Mouse (Mus musculus): ENCODE measurements around the gene Fam184b. TPM values are rescaled to one million over a fixed set of nuclear protein-coding genes. Genes with fewer than 3 reads are reported as not detected.

Gene Fam184b
- polyA plus RNA-seq, 1 experiment from 2014 or later = 0.28 TPM

GRCm38 (mm10) chr5:45515151-45515743 is 124.2 kb downstream of the Fam184b start:
- WGBS = 92% methylated on average over 10 of the region's 10 CpGs
- H3K9me3 ChIP-seq (ENCODE audit: low read depth, low read length) = no peaks in the 10 kb centered on the region
- peaks cover 31% of the 10 kb centered on the region for H3K36me3 ChIP-seq (ENCODE audit: insufficient read depth)
- H3K4me2 ChIP-seq = no peak overlapping the region
- H3K4me1 ChIP-seq (ENCODE audit: insufficient read depth) = no peaks in the 10 kb centered on the region
- TF ChIP-seq CTCF (IDR thresholded peaks at IDR 0.05; ENCODE audit: low read depth) = no peak
- no peaks in the 10 kb centered on the region for H3K27me3 ChIP-seq (ENCODE audit: insufficient read depth, low read length)
- H3K4me3 ChIP-seq (ENCODE audit: low read depth, low read length) = no peak overlapping the region
- H3K27ac ChIP-seq (ENCODE audit: low read depth) = no peak overlapping the region
- DNase-seq (no peak), ATAC-seq (ENCODE audit: insufficient read depth) (no peak)
- H3K9ac ChIP-seq = no peak overlapping the region

GRCm38 (mm10) chr5:45514599-45514998 is 124.8 kb downstream of the Fam184b start:
- 68% methylated on average over 1 of the region's 1 CpGs for WGBS
- no peak for ATAC-seq (ENCODE audit: insufficient read depth)

GRCm38 (mm10) chr5:45513511-45513910 is 125.9 kb downstream of the Fam184b start:
- no peak overlapping the region for H3K4me3 ChIP-seq (ENCODE audit: low read depth, low read length)
- no peak overlapping the region for H3K4me2 ChIP-seq
- no peak overlapping the region for H3K27ac ChIP-seq (ENCODE audit: low read depth)
- H3K9me3 ChIP-seq (ENCODE audit: low read depth, low read length) = no peaks in the 10 kb centered on the region
- no peak for ATAC-seq (ENCODE audit: insufficient read depth)
- H3K36me3 ChIP-seq (ENCODE audit: insufficient read depth) = peaks cover 45% of the 10 kb centered on the region
- no peaks in the 10 kb centered on the region for H3K4me1 ChIP-seq (ENCODE audit: insufficient read depth)
- no peak for DNase-seq
- WGBS = 88% methylated on average over 2 of the region's 2 CpGs
- H3K9ac ChIP-seq = no peak overlapping the region
- TF ChIP-seq CTCF (IDR thresholded peaks at IDR 0.05; ENCODE audit: low read depth) = no peak
- no peaks in the 10 kb centered on the region for H3K27me3 ChIP-seq (ENCODE audit: insufficient read depth, low read length)

More at GRCm38 (mm10) chr5:45514599-45514998, 124.8 kb downstream of the Fam184b start:
- Histone ChIP-seq H3K4me1 (ENCODE audit: insufficient read depth) (no peaks in the 10 kb centered on the region), H3K36me3 (ENCODE audit: insufficient read depth) (peaks cover 38% of the 10 kb centered on the region), H3K4me3 (ENCODE audit: low read depth, low read length) (no peak overlapping the region), H3K4me2 (no peak overlapping the region), H3K27me3 (ENCODE audit: insufficient read depth, low read length) (no peaks in the 10 kb centered on the region), H3K9ac (no peak overlapping the region), H3K9me3 (ENCODE audit: low read depth, low read length) (no peaks in the 10 kb centered on the region), H3K27ac (ENCODE audit: low read depth) (no peak overlapping the region)
- DNase-seq = no peak
- TF ChIP-seq CTCF (IDR thresholded peaks at IDR 0.05; ENCODE audit: low read depth) = no peak

- no peak overlapping the region for H3K27ac ChIP-seq (ENCODE audit: low read depth)
- no peaks in the 10 kb centered on the region for H3K9me3 ChIP-seq (ENCODE audit: low read depth, low read length)
- ATAC-seq (ENCODE audit: insufficient read depth) (no peak), DNase-seq (no peak)
- H3K9ac ChIP-seq = no peak overlapping the region
- WGBS = 86% methylated on average over 6 of the region's 6 CpGs
- H3K4me2 ChIP-seq = no peak overlapping the region
- H3K4me3 ChIP-seq (ENCODE audit: low read depth, low read length) = no peak overlapping the region
- no peaks in the 10 kb centered on the region for H3K4me1 ChIP-seq (ENCODE audit: insufficient read depth)
- no peak for TF ChIP-seq CTCF (IDR thresholded peaks at IDR 0.05; ENCODE audit: low read depth)
- peaks cover 51% of the 10 kb centered on the region for H3K36me3 ChIP-seq (ENCODE audit: insufficient read depth)
- no peaks in the 10 kb centered on the region for H3K27me3 ChIP-seq (ENCODE audit: insufficient read depth, low read length)
Observed at GRCm38 (mm10) chr5:45512908-45513307, 126.5 kb downstream of the Fam184b start.

- DNase-seq (no peak), ATAC-seq (ENCODE audit: insufficient read depth) (no peak)
- peaks cover 76% of the 10 kb centered on the region for H3K36me3 ChIP-seq (ENCODE audit: insufficient read depth)
- no peak overlapping the region for H3K4me2 ChIP-seq
- H3K4me3 ChIP-seq (ENCODE audit: low read depth, low read length) = no peak overlapping the region
- no peak for TF ChIP-seq CTCF (IDR thresholded peaks at IDR 0.05; ENCODE audit: low read depth)
- WGBS = 82% methylated on average over 7 of the region's 7 CpGs
- H3K9me3 ChIP-seq (ENCODE audit: low read depth, low read length) = no peaks in the 10 kb centered on the region
- H3K4me1 ChIP-seq (ENCODE audit: insufficient read depth) = no peaks in the 10 kb centered on the region
- H3K27ac ChIP-seq (ENCODE audit: low read depth) = no peak overlapping the region
- H3K27me3 ChIP-seq (ENCODE audit: insufficient read depth, low read length) = no peaks in the 10 kb centered on the region
- H3K9ac ChIP-seq = no peak overlapping the region
Observed at GRCm38 (mm10) chr5:45510071-45510470, 129.3 kb downstream of the Fam184b start.

GRCm38 (mm10) chr5:45497564-45497963 is 141.8 kb downstream of the Fam184b start:
- WGBS = 88% methylated on average over 5 of the region's 5 CpGs
- TF ChIP-seq CTCF (IDR thresholded peaks at IDR 0.05; ENCODE audit: low read depth) = no peak
- Histone ChIP-seq H3K27me3 (ENCODE audit: insufficient read depth, low read length) (no peaks in the 10 kb centered on the region), H3K4me3 (ENCODE audit: low read depth, low read length) (no peak overlapping the region), H3K9ac (no peak overlapping the region), H3K36me3 (ENCODE audit: insufficient read depth) (peaks cover 70% of the 10 kb centered on the region), H3K27ac (ENCODE audit: low read depth) (no peak overlapping the region), H3K4me1 (ENCODE audit: insufficient read depth) (no peaks in the 10 kb centered on the region), H3K9me3 (ENCODE audit: low read depth, low read length) (no peaks in the 10 kb centered on the region), H3K4me2 (no peak overlapping the region)
- DNase-seq (no peak), ATAC-seq (ENCODE audit: insufficient read depth) (no peak)

- no peak overlapping the region for H3K4me3 ChIP-seq (ENCODE audit: low read depth, low read length)
- H3K27ac ChIP-seq (ENCODE audit: low read depth) = no peak overlapping the region
- no peak overlapping the region for H3K4me2 ChIP-seq
- H3K27me3 ChIP-seq (ENCODE audit: insufficient read depth, low read length) = no peaks in the 10 kb centered on the region
- no peak for TF ChIP-seq CTCF (IDR thresholded peaks at IDR 0.05; ENCODE audit: low read depth)
- DNase-seq (no peak), ATAC-seq (ENCODE audit: insufficient read depth) (no peak)
- H3K4me1 ChIP-seq (ENCODE audit: insufficient read depth) = no peaks in the 10 kb centered on the region
- peaks cover 65% of the 10 kb centered on the region for H3K36me3 ChIP-seq (ENCODE audit: insufficient read depth)
- 83% methylated on average over 12 of the region's 12 CpGs for whole genome bisulfite sequencing
- no peak overlapping the region for H3K9ac ChIP-seq
- no peaks in the 10 kb centered on the region for H3K9me3 ChIP-seq (ENCODE audit: low read depth, low read length)
Observed at GRCm38 (mm10) chr5:45496930-45497550, 142.4 kb downstream of the Fam184b start.

Measured in lung, embryonic 14.5 days (tissue).